Mouse (Mus musculus) lung, postnatal 25 days (tissue): ENCODE measurements around the gene Clec16a.

Source experiments
- DNase-seq: peaks from one replicate; pipeline ENCODE4 v3.0.0; 2022; ENCODE audit warnings: low spot score

The Clec16a gene

GRCm38 (mm10) chr16:10586546-10586945 lies 41.4 kb downstream of the Clec16a start:
- no peak for DNase-seq

GRCm38 (mm10) chr16:10599888-10600740 lies 55.0 kb downstream of the Clec16a start:
- no peak for DNase-seq

GRCm38 (mm10) chr16:10607802-10608201 lies 62.7 kb downstream of the Clec16a start:
- DNase-seq = no peak

- DNase-seq = no peak
These were observed 64.8 kb downstream of the Clec16a start for GRCm38 (mm10) chr16:10609921-10610320.

- DNase-seq = no peak
These were observed 65.7 kb downstream of the Clec16a start for GRCm38 (mm10) chr16:10610801-10611200.

GRCm38 (mm10) chr16:10611306-10611705 lies 66.2 kb downstream of the Clec16a start:
- DNase-seq = no peak

- no peak for DNase-seq
These were observed 68.9 kb downstream of the Clec16a start for GRCm38 (mm10) chr16:10613996-10614395.

- DNase-seq = no peak
These were observed 75.9 kb downstream of the Clec16a start for GRCm38 (mm10) chr16:10620961-10621614.

- no peak for DNase-seq
These were observed 76.6 kb downstream of the Clec16a start for GRCm38 (mm10) chr16:10621710-10622109.

- no peak for DNase-seq
These were observed 81.0 kb downstream of the Clec16a start for GRCm38 (mm10) chr16:10626116-10626515.

GRCm38 (mm10) chr16:10627136-10627668 lies 82.1 kb downstream of the Clec16a start:
- DNase-seq = no peak

- no peak for DNase-seq
These were observed 83.0 kb downstream of the Clec16a start for GRCm38 (mm10) chr16:10628030-10628555.

- peak; percentile 51 for DNase-seq
These were observed 83.8 kb downstream of the Clec16a start for GRCm38 (mm10) chr16:10628960-10629359.

GRCm38 (mm10) chr16:10629361-10629760 lies 84.2 kb downstream of the Clec16a start:
- no peak for DNase-seq

GRCm38 (mm10) chr16:10634940-10635339 lies 89.8 kb downstream of the Clec16a start:
- DNase-seq = no peak

- DNase-seq = no peak
These were observed 92.8 kb downstream of the Clec16a start for GRCm38 (mm10) chr16:10637898-10638297.

- DNase-seq = no peak
These were observed 94.2 kb downstream of the Clec16a start for GRCm38 (mm10) chr16:10639111-10639889.

- peak; percentile 82 for DNase-seq
These were observed 94.9 kb downstream of the Clec16a start for GRCm38 (mm10) chr16:10640041-10640440.

- DNase-seq = no peak
These were observed 96.0 kb downstream of the Clec16a start for GRCm38 (mm10) chr16:10641146-10641545.

GRCm38 (mm10) chr16:10642857-10643633 lies 97.9 kb downstream of the Clec16a start:
- no peak for DNase-seq

GRCm38 (mm10) chr16:10644238-10644637 lies 99.1 kb downstream of the Clec16a start:
- no peak for DNase-seq
